Comparison of ENCODE assay signal across 16 mouse cellular contexts in the genomic region with DNA sequence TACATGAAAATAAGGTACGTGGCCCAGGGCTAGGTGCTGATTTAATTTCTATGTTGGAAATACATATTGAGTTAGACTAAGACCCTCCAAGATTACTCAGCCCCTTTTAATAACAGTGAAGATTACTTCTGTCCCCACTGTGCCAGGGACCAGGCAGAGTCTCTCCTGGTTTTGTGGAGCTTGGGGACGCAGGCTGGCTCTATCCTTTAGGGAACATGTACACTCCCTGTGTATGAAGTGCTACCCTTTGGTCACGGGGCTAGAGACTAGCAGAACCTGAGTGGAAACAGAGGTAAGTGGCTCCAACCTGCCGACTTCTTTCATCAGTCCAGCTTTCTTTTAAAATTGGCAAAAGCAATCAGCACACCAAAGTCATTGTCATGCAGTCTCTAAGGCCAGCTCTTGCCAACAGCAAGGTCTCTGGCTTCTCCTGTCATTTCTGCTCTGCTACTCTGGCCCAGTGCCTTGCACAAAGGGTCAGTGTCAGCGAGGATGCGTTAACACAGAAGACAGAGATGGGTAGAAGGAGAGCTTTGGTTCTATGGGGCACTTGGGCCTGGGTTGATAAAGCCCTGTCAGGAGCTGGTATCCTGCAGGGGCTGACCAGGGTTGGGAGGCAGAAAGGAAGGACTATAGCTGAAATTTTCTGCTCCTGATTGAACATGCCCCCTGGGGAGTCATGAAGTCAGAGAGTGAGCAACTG. TPM values are rescaled to one million over a fixed set of nuclear protein-coding genes. Genes with fewer than 3 reads are reported as not detected.
DNase-seq lines count a peak whose midpoint lies in the region; ATAC-seq and TF ChIP-seq lines count a peak whose summit lies in the region.
"Had no signal": no experiment of that assay in that cellular context is flagged by ENCODE, and none has a peak within 500 bp of the region (broad histone marks: within the 10 kb centered on the region; RNA-seq: fewer than 3 reads in every experiment).

No protein-coding gene starts in this region.

- peak; percentile 12; the same call in 1 of the 2 replicates for ATAC-seq in forebrain, embryonic 14.5 days
- no peak for ATAC-seq in forebrain, postnatal 0 days
- ATAC-seq in embryonic facial prominence, embryonic 12.5 days (ENCODE audit: insufficient number of reproducible peaks, insufficient read depth, low FRiP score, low TSS enrichment) = 0 out of 2 replicates have a peak, but pooled peaks have one; percentile 10
- peak; percentile 66 for ATAC-seq in hindbrain, embryonic 12.5 days (ENCODE audit: low FRiP score)
- ATAC-seq in midbrain, embryonic 14.5 days (ENCODE audit: low FRiP score, low TSS enrichment) = peak; percentile 2; the same call in 1 of the 2 replicates
- ATAC-seq: Patski had no signal

- H3K27ac ChIP-seq in forebrain, embryonic 14.5 days (ENCODE audit: low read depth, low read length) = no peak overlapping the region
- no peak overlapping the region for H3K27ac ChIP-seq in forebrain, postnatal 0 days (ENCODE audit: low read depth, low read length)
- no peak overlapping the region for H3K27ac ChIP-seq in embryonic facial prominence, embryonic 12.5 days
- H3K27ac ChIP-seq in hindbrain, embryonic 12.5 days = 0 out of 2 replicates have a peak overlapping the region, but pooled peaks have one; percentile 45
- no peak overlapping the region for H3K27ac ChIP-seq in midbrain, embryonic 14.5 days (replicated peaks; ENCODE audit: low read depth, low read length)
- H3K27ac ChIP-seq: heart, embryonic 13.5 days; limb, embryonic 13.5 days; liver, embryonic 14.5 days had no signal

- no peaks in the 10 kb centered on the region for H3K4me1 ChIP-seq in forebrain, embryonic 14.5 days (ENCODE audit: control insufficient read depth, insufficient read depth, low read length)
- no peaks in the 10 kb centered on the region for H3K4me1 ChIP-seq in forebrain, postnatal 0 days (ENCODE audit: insufficient read depth)
- H3K4me1 ChIP-seq in embryonic facial prominence, embryonic 12.5 days = 0 out of 2 replicates have a peak, but pooled peaks cover 5% of the 10 kb centered on the region
- H3K4me1 ChIP-seq in hindbrain, embryonic 12.5 days = peaks cover 11% of the 10 kb centered on the region
- peaks cover 9% of the 10 kb centered on the region; the same call in 1 of the 2 replicates for H3K4me1 ChIP-seq in midbrain, embryonic 14.5 days (ENCODE audit: control insufficient read depth, insufficient read depth, low read length)
- H3K4me1 ChIP-seq: heart, embryonic 13.5 days had no signal

- H3K27me3 ChIP-seq in forebrain, embryonic 14.5 days (replicated peaks; ENCODE audit: control insufficient read depth, insufficient read depth, low read length) = no peaks in the 10 kb centered on the region
- H3K27me3 ChIP-seq in forebrain, postnatal 0 days (ENCODE audit: insufficient read depth, low read length) = no peaks in the 10 kb centered on the region
- no peaks in the 10 kb centered on the region for H3K27me3 ChIP-seq in embryonic facial prominence, embryonic 12.5 days
- no peaks in the 10 kb centered on the region for H3K27me3 ChIP-seq in hindbrain, embryonic 12.5 days
- no peaks in the 10 kb centered on the region for H3K27me3 ChIP-seq in midbrain, embryonic 14.5 days (ENCODE audit: control insufficient read depth, insufficient read depth, low read length)
- H3K27me3 ChIP-seq: heart, embryonic 13.5 days; Patski had no signal

- no peaks in the 10 kb centered on the region for H3K36me3 ChIP-seq in forebrain, embryonic 14.5 days (ENCODE audit: control insufficient read depth, insufficient read depth, low read length)
- H3K36me3 ChIP-seq in forebrain, postnatal 0 days (ENCODE audit: insufficient read depth) = no peaks in the 10 kb centered on the region
- no peaks in the 10 kb centered on the region for H3K36me3 ChIP-seq in embryonic facial prominence, embryonic 12.5 days
- no peaks in the 10 kb centered on the region for H3K36me3 ChIP-seq in hindbrain, embryonic 12.5 days
- H3K36me3 ChIP-seq in midbrain, embryonic 14.5 days (ENCODE audit: control insufficient read depth, insufficient read depth, low read length) = no peaks in the 10 kb centered on the region
- H3K36me3 ChIP-seq: heart, embryonic 13.5 days; limb, embryonic 13.5 days had no signal

- whole genome bisulfite sequencing in forebrain, embryonic 14.5 days = 55% methylated on average over 6 of the region's 6 CpGs
- WGBS in forebrain, postnatal 0 days = 48% methylated on average over 6 of the region's 6 CpGs
- WGBS in embryonic facial prominence, embryonic 12.5 days = 49% methylated on average over 6 of the region's 6 CpGs
- WGBS in hindbrain, embryonic 12.5 days = 55% methylated on average over 6 of the region's 6 CpGs
- 45% methylated on average over 6 of the region's 6 CpGs for WGBS in midbrain, embryonic 14.5 days

- no peak overlapping the region for H3K4me3 ChIP-seq in forebrain, embryonic 14.5 days (ENCODE audit: low read depth, low read length)
- H3K4me3 ChIP-seq in forebrain, postnatal 0 days (ENCODE audit: low read depth, low read length) = no peak overlapping the region
- H3K4me3 ChIP-seq in embryonic facial prominence, embryonic 12.5 days = no peak overlapping the region
- H3K4me3 ChIP-seq in hindbrain, embryonic 12.5 days = no peak overlapping the region
- H3K4me3 ChIP-seq in midbrain, embryonic 14.5 days (replicated peaks; ENCODE audit: low read depth, low read length) = no peak overlapping the region
- H3K4me3 ChIP-seq: heart, embryonic 13.5 days; limb, embryonic 13.5 days had no signal

- H3K4me2 ChIP-seq in forebrain, embryonic 14.5 days (ENCODE audit: low read length) = no peak overlapping the region
- H3K4me2 ChIP-seq in forebrain, postnatal 0 days (ENCODE audit: low read depth) = no peak overlapping the region
- no peak overlapping the region for H3K4me2 ChIP-seq in embryonic facial prominence, embryonic 12.5 days (replicated peaks)
- no peak overlapping the region for H3K4me2 ChIP-seq in hindbrain, embryonic 12.5 days (replicated peaks)
- H3K4me2 ChIP-seq in midbrain, embryonic 14.5 days (ENCODE audit: low read length) = no peak overlapping the region
- H3K4me2 ChIP-seq: heart, embryonic 13.5 days; limb, embryonic 13.5 days had no signal

- no peak for DNase-seq in forebrain, embryonic 14.5 days (ENCODE audit: low spot score)
- DNase-seq in forebrain, postnatal 0 days = no peak
- DNase-seq in midbrain, embryonic 14.5 days = peak; percentile 4
- no peak for DNase-seq in spleen, adult 12 weeks (ENCODE audit: low spot score)
- no peak for DNase-seq in cerebellum, postnatal 4 days (ENCODE audit: low spot score in 2 of 2)
- DNase-seq: cerebellum, adult 9-10 months; kidney, adult 18-20 months; kidney, postnatal 14 days; thymus, postnatal 25 days had no signal

- no peaks in the 10 kb centered on the region for H3K9me3 ChIP-seq in forebrain, embryonic 14.5 days (replicated peaks; ENCODE audit: control insufficient read depth, low read length)
- H3K9me3 ChIP-seq in forebrain, postnatal 0 days (ENCODE audit: low read length) = no peaks in the 10 kb centered on the region
- H3K9me3 ChIP-seq in embryonic facial prominence, embryonic 12.5 days = no peaks in the 10 kb centered on the region
- no peaks in the 10 kb centered on the region for H3K9me3 ChIP-seq in hindbrain, embryonic 12.5 days (replicated peaks)
- no peaks in the 10 kb centered on the region for H3K9me3 ChIP-seq in midbrain, embryonic 14.5 days (ENCODE audit: control insufficient read depth, low read length)
- H3K9me3 ChIP-seq: heart, embryonic 13.5 days; limb, embryonic 13.5 days had no signal

- TF ChIP-seq CTCF in forebrain, postnatal 0 days (IDR thresholded peaks at IDR 0.05; ENCODE audit: low read depth) = no peak

- no peak overlapping the region for H3K9ac ChIP-seq in forebrain, embryonic 14.5 days (ENCODE audit: low read length)
- H3K9ac ChIP-seq in forebrain, postnatal 0 days = no peak overlapping the region
- no peak overlapping the region for H3K9ac ChIP-seq in embryonic facial prominence, embryonic 12.5 days
- H3K9ac ChIP-seq in hindbrain, embryonic 12.5 days = no peak overlapping the region
- H3K9ac ChIP-seq in midbrain, embryonic 14.5 days (replicated peaks; ENCODE audit: low read length) = no peak overlapping the region
- H3K9ac ChIP-seq: heart, embryonic 13.5 days; limb, embryonic 13.5 days; liver, embryonic 14.5 days had no signal

RNA-seq across cellular contexts. Expression of gene Opcml, which starts 9.1 kb away (rescaled TPM):
- polyA plus RNA-seq in forebrain, embryonic 14.5 days (2014; fragmentation: Nextera tagmentation; extraction: Ambion mirVana) = 13.3 and 27.6 TPM in 2 replicates
- total RNA-seq in forebrain, postnatal 0 days (2014; rRNA removed) = 128 and 140 TPM in 2 replicates
- polyA plus RNA-seq in forebrain, postnatal 0 days (2015; fragmentation: Nextera tagmentation; extraction: Ambion mirVana) = 34.0 and 48.3 TPM in 2 replicates
- polyA plus RNA-seq in embryonic facial prominence, embryonic 12.5 days (2016; fragmentation: Nextera tagmentation; extraction: Ambion mirVana) = 3.1 and 3.8 TPM in 2 replicates
- 10.6 and 10.8 TPM in 2 replicates for polyA plus RNA-seq in hindbrain, embryonic 12.5 days (2016; fragmentation: Nextera tagmentation; extraction: Ambion mirVana)
- 36.5 and 47.8 TPM in 2 replicates for polyA plus RNA-seq in midbrain, embryonic 14.5 days (2014; fragmentation: Nextera tagmentation; extraction: Ambion mirVana)
- total RNA-seq: hematopoietic stem cell, adult 5-6 weeks had no signal
- polyA plus RNA-seq: Patski had no signal
